Mouse (Mus musculus) cerebellum, adult 2 months (tissue): ENCODE measurements around the gene Ccno.

Experiments used
- CTCF ChIP-seq: fragments of 200-500 bp; IDR thresholded peaks from 2 replicates; pipeline ENCODE4 v1.5.1; 2011; ENCODE audit warnings: low read depth, mild to moderate bottlenecking, control low read depth, low read length, moderate library complexity, borderline replicate concordance; ENCODE audit not compliant: insufficient read depth
- POLR2A ChIP-seq: fragments of 200-500 bp; IDR thresholded peaks from 2 replicates; pipeline ENCODE4 v1.6.1; 2011; ENCODE audit warnings: low read length, control low read depth, borderline replicate concordance; ENCODE audit not compliant: insufficient read depth

- TF ChIP-seq CTCF (no peak), POLR2A (no peak)
Observed at GRCm38 (mm10) chr13:112988866-112989265, 1.3 kb downstream of the Ccno start.
